Mouse (Mus musculus): ENCODE data around the gene Hpcal1. TPM values are rescaled to one million over a fixed set of nuclear protein-coding genes. Genes with fewer than 3 reads are reported as not detected.
"Not testable (repeated sequence)": the region's sequence is repeated elsewhere in the genome, so short reads cannot be mapped to it uniquely, and the experiment has no call there.

Gene Hpcal1
- polyA plus RNA-seq, 1 experiment from 2014 or later, result 55.5 TPM

DNA sequence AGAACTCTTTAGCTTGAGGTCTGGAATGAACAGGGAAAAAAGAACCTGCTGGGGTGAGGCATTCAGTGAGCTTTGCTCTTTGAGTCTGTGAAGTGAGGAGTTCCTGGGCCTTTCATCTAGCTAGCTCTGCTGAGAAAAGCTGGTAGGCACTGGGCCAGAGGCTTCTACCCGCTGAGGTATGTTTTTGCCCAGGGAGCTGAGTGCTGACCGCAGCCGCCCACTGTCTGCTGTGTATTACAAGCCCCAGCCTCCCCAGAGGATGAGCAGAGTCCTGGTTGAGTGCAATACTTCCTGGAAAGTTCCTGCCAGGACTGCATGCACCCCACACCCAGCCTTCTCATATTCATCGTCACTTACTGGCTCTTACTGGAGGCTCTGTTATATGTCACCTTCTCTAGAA, 59.8 kb downstream of the Hpcal1 start:
- Histone ChIP-seq H3K36me3 (no peaks in the 10 kb centered on the region), H3K4me3 (replicated peaks) (no peak overlapping the region), H3K9ac (no peak overlapping the region), H3K9me3 (replicated peaks) (no peaks in the 10 kb centered on the region), H3K4me1 (peaks cover 52% of the 10 kb centered on the region), H3K27me3 (no peaks in the 10 kb centered on the region), H3K4me2 (no peak overlapping the region), H3K27ac (peak overlapping the region; percentile 51)
- ATAC-seq (replicated peaks; ENCODE audit: low FRiP score), result no peak
- 61% methylated on average over 4 of the region's 4 CpGs for WGBS

- H3K4me2 ChIP-seq, result no peak overlapping the region
- H3K9ac ChIP-seq, result no peak overlapping the region
- no peak for ATAC-seq (replicated peaks; ENCODE audit: low FRiP score)
- no peaks in the 10 kb centered on the region for H3K36me3 ChIP-seq
- H3K4me3 ChIP-seq (replicated peaks), result no peak overlapping the region
- H3K9me3 ChIP-seq (replicated peaks), result no peaks in the 10 kb centered on the region
- no peak overlapping the region for H3K27ac ChIP-seq
- H3K27me3 ChIP-seq, result no peaks in the 10 kb centered on the region
- peaks cover 29% of the 10 kb centered on the region for H3K4me1 ChIP-seq
- 60% methylated on average over 5 of the region's 5 CpGs for WGBS
Observed at GRCm38 (mm10) chr12:17752828-17753227, 62.2 kb downstream of the Hpcal1 start.

GRCm38 (mm10) chr12:17754771-17755170, 64.1 kb downstream of the Hpcal1 start:
- no peaks in the 10 kb centered on the region for H3K27me3 ChIP-seq
- 94% methylated on average over 1 of the region's 1 CpGs for WGBS
- H3K4me1 ChIP-seq, result peaks cover 15% of the 10 kb centered on the region
- ATAC-seq (replicated peaks; ENCODE audit: low FRiP score), result no peak
- H3K4me3 ChIP-seq (replicated peaks), result no peak overlapping the region
- no peak overlapping the region for H3K27ac ChIP-seq
- no peak overlapping the region for H3K4me2 ChIP-seq
- no peaks in the 10 kb centered on the region for H3K9me3 ChIP-seq (replicated peaks)
- H3K36me3 ChIP-seq, result no peaks in the 10 kb centered on the region
- no peak overlapping the region for H3K9ac ChIP-seq

- no peaks in the 10 kb centered on the region for H3K9me3 ChIP-seq (replicated peaks)
- H3K36me3 ChIP-seq, result no peaks in the 10 kb centered on the region
- H3K27me3 ChIP-seq, result no peaks in the 10 kb centered on the region
- 0 out of 2 replicates have a peak, but pooled peaks cover 2% of the 10 kb centered on the region for H3K4me1 ChIP-seq
- no peak overlapping the region for H3K4me2 ChIP-seq
- ATAC-seq (replicated peaks; ENCODE audit: low FRiP score), result no peak
- no peak overlapping the region for H3K4me3 ChIP-seq (replicated peaks)
- H3K27ac ChIP-seq, result no peak overlapping the region
- H3K9ac ChIP-seq, result no peak overlapping the region
- 62% methylated on average over 4 of the region's 4 CpGs for WGBS
Observed at GRCm38 (mm10) chr12:17756891-17757290, 66.2 kb downstream of the Hpcal1 start.

DNA sequence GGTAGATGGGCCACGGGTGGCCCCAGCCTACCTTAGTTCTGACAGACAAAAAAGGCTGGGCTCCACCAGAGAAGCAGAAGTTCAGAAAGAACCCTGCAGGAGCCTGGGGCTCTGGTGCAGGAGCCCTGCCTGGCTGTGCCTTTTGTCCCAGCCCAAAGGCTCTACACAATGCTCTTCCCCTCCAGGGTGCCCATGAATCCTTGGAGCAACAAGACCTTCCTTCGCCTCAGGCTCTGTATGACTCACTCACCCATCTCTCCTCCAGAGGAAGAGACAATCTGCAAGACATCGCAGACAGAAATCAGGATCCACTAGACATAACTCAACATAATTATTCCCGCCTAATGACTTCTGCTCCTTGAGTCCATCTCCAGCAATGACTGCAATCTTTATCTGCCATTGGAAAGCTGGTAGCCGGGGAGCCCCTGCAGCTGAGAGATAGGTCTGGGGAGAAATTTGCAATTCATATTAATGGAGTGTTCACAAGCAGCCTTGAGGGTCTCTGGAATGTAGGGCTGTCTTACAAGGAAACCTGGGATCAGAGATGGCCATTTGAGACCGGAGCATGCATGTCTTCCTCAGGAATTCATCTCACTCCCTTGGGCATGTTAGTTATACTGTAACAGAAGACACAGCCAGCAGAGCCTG, 71.8 kb downstream of the Hpcal1 start:
- no peak for ATAC-seq (replicated peaks; ENCODE audit: low FRiP score)
- H3K4me1 ChIP-seq, result peaks cover 25% of the 10 kb centered on the region
- 69% methylated on average over 6 of the region's 6 CpGs for WGBS

DNA sequence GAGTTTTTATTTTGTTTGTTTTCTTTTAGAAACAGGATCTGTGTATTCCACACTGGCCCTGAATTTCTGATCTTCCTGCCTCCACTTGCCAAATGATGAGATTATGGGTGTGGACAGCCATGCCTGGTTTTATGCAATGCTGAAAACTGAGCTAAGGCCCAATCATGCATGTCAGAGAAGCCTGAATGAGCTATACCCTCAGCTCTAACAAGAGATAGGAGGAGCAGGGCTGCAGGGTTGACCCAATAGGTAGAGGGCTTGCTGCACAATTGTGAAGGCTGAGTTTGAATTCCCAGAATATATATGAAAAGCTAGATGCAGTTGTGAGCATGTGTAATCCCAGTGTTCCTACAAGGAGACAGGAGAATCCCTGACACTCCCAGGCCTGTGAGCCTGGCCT, 72.4 kb downstream of the Hpcal1 start:
- H3K9me3 ChIP-seq (replicated peaks), result no peaks in the 10 kb centered on the region
- H3K27ac ChIP-seq, result no peak overlapping the region
- H3K36me3 ChIP-seq, result no peaks in the 10 kb centered on the region
- 0 out of 2 replicates have a peak, but pooled peaks have one; percentile 30 for ATAC-seq (replicated peaks; ENCODE audit: low FRiP score)
- H3K4me3 ChIP-seq (replicated peaks), result no peak overlapping the region
- peaks cover 25% of the 10 kb centered on the region for H3K4me1 ChIP-seq
- no peak overlapping the region for H3K4me2 ChIP-seq
- H3K27me3 ChIP-seq, result no peaks in the 10 kb centered on the region
- no peak overlapping the region for H3K9ac ChIP-seq

More for the DNA sequence above, 71.8 kb downstream of the Hpcal1 start:
- Histone ChIP-seq H3K27me3 (no peaks in the 10 kb centered on the region), H3K36me3 (no peaks in the 10 kb centered on the region), H3K9me3 (replicated peaks) (no peaks in the 10 kb centered on the region), H3K27ac (no peak overlapping the region), H3K9ac (no peak overlapping the region), H3K4me3 (replicated peaks) (no peak overlapping the region), H3K4me2 (no peak overlapping the region)

DNA sequence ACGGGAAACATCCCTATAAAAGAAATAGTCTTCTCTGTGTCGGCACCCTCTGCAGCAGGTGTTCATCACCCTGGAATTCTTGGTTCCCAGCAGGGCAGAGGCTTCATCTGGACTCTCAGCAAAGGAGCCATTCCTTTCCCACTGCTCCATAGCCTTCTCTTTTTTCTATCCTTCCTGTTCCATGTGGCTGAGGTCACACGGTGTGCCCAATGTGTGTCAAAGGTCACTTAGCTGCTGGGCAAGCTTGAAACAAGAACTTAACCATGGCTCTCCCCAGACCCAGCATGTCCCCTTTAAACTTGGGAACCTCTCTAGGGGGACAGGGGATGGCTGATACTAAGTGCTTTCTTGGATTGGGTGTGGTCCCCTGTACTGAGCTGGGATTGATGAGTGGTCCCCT, 73.3 kb downstream of the Hpcal1 start:
- no peak overlapping the region for H3K27ac ChIP-seq
- H3K4me1 ChIP-seq, result peaks cover 25% of the 10 kb centered on the region
- 60% methylated on average over 3 of the region's 3 CpGs for WGBS
- H3K9ac ChIP-seq, result no peak overlapping the region
- H3K4me3 ChIP-seq (replicated peaks), result no peak overlapping the region
- no peaks in the 10 kb centered on the region for H3K9me3 ChIP-seq (replicated peaks)
- H3K27me3 ChIP-seq, result no peaks in the 10 kb centered on the region
- H3K36me3 ChIP-seq, result no peaks in the 10 kb centered on the region
- H3K4me2 ChIP-seq, result no peak overlapping the region
- ATAC-seq (replicated peaks; ENCODE audit: low FRiP score), result no peak

DNA sequence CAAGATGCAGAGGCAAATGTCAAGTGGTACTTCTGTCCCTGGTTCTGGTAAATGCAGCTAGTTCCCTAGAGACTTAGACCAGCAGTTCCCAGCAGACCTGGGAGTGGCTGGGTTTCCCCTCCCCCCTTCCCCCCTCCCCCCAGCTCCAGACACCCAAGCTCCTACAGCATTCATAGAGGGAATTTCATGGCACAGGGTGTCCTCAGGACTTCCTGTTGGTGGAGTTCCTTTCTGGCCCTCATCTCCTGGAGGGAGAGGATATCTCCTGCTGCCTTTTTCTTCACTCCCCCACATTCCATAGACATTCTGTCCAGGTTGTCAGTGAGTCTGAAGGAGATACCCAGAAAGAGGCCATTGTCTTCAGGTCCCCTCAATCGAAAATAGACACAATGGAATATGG, 76.9 kb downstream of the Hpcal1 start:
- H3K4me3 ChIP-seq (replicated peaks); H3K36me3 ChIP-seq; H3K9me3 ChIP-seq (replicated peaks); H3K27ac ChIP-seq; ATAC-seq (replicated peaks; ENCODE audit: low FRiP score); H3K27me3 ChIP-seq; H3K9ac ChIP-seq; H3K4me2 ChIP-seq: not testable (repeated sequence)
- peaks cover 42% of the 10 kb centered on the region for H3K4me1 ChIP-seq
- 78% methylated on average over 1 of the region's 1 CpGs for WGBS

DNA sequence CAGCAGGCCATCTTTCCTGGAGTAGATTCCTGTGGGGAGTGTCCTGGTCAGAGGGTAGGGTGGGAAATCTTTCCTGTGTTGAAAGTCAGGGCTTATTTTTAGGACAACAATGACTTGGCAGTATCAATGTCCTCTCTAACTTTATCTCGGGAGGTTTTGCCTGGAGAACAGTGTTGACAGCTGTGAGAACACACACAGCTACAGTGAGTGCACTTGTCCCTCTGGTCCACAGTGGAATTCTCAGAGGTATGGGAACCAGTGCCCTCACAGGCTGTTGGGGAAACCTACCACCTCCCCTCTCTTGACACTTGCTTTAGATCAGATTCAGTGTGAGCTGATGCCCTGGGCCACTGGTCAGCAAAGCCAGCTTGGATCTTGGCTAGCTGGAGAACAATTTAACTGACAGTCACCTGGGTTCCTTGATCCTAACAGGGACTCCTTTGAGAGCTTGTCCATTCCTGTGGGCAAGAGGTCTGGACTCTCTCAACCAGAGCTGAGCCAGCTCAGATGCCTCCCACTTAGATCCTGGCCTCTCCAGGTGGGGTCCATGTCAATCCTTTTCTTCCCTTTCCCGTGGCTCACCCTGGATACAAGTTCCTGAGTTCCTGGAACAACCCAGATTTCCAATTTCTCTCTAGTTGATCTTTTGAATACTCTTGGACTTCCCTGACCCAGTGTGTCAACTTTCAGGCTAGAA, 79.0 kb downstream of the Hpcal1 start:
- Histone ChIP-seq H3K27me3 (no peaks in the 10 kb centered on the region), H3K9me3 (replicated peaks) (no peaks in the 10 kb centered on the region), H3K4me2 (no peak overlapping the region), H3K36me3 (no peaks in the 10 kb centered on the region), H3K4me1 (peaks cover 30% of the 10 kb centered on the region), H3K9ac (no peak overlapping the region), H3K27ac (peak overlapping the region; percentile 0), H3K4me3 (replicated peaks) (no peak overlapping the region)
- no peak for ATAC-seq (replicated peaks; ENCODE audit: low FRiP score)
- 44% methylated on average over 2 of the region's 2 CpGs for WGBS

- 17% methylated on average over 2 of the region's 2 CpGs for WGBS
- H3K27ac ChIP-seq, result 0 out of 2 replicates have a peak overlapping the region, but pooled peaks have one; percentile 34
- H3K9ac ChIP-seq, result no peak overlapping the region
- no peaks in the 10 kb centered on the region for H3K27me3 ChIP-seq
- peaks cover 27% of the 10 kb centered on the region for H3K4me1 ChIP-seq
- H3K4me3 ChIP-seq (replicated peaks), result no peak overlapping the region
- H3K9me3 ChIP-seq (replicated peaks), result no peaks in the 10 kb centered on the region
- H3K36me3 ChIP-seq, result no peaks in the 10 kb centered on the region
- H3K4me2 ChIP-seq, result no peak overlapping the region
- peak; percentile 90 for ATAC-seq (replicated peaks; ENCODE audit: low FRiP score)
Observed at GRCm38 (mm10) chr12:17770538-17770937, 79.9 kb downstream of the Hpcal1 start.

DNA sequence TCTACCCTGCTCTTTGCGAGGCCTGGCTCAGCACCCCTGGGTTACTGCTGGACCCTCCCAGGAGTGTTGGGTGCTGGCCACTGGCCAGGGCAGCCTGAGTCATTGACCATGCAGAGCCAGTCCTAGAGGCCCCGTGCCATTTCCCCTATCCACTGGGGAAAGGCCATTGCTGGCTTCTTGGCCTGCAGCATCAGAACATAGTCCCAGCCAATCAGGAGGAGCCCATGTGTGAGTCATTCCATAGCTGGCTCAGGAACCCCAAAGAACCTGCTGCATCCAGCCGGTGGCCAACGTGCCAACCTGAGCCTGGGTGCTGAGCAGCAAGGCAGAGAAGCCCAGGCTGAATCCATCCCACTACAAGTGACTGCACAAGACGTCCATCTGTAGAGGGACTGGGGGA, 83.1 kb downstream of the Hpcal1 start:
- ATAC-seq (replicated peaks; ENCODE audit: low FRiP score); H3K4me2 ChIP-seq; H3K9ac ChIP-seq; H3K4me3 ChIP-seq (replicated peaks); H3K27me3 ChIP-seq; H3K27ac ChIP-seq; H3K36me3 ChIP-seq; H3K9me3 ChIP-seq (replicated peaks): not testable (repeated sequence)
- peaks cover 32% of the 10 kb centered on the region for H3K4me1 ChIP-seq
- WGBS, result 77% methylated on average over 5 of the region's 5 CpGs

GRCm38 (mm10) chr12:17774842-17775241, 84.2 kb downstream of the Hpcal1 start:
- 75% methylated on average over 3 of the region's 3 CpGs for WGBS
- ATAC-seq (replicated peaks; ENCODE audit: low FRiP score); H3K9me3 ChIP-seq (replicated peaks): not testable (repeated sequence)

More at GRCm38 (mm10) chr12:17774842-17775241, 84.2 kb downstream of the Hpcal1 start:
- H3K4me1 ChIP-seq, result peaks cover 30% of the 10 kb centered on the region
- H3K9ac ChIP-seq; H3K27me3 ChIP-seq; H3K4me2 ChIP-seq; H3K36me3 ChIP-seq; H3K27ac ChIP-seq; H3K4me3 ChIP-seq (replicated peaks): not testable (repeated sequence)

Measured in kidney, embryonic 15.5 days (tissue).